Mouse (Mus musculus): ENCODE data around the gene Chrm4.

DNA sequence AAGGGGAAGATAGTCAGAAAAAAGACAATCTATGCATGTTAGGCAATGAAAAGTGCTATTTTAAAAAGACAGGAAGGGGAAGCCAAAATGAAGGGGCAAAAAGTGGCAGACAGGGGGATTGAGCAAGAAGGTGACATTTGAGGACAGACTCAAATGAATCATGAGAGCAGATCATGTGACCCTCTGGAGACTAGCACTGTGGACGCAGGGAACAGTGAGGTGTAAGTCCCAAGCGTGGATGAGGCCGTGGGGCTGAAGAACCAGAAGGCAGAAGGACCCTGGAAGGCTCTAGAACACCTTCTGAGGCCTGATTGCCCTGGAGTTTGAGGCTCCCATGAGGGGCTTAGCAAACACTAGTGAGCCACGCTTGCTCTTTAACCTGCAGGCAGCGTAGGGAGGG, 39.3 kb downstream of the Chrm4 start:
- no peak for TF ChIP-seq CTCF (IDR thresholded peaks at IDR 0.05; ENCODE audit: low read depth, low read length)
- no peak for TF ChIP-seq POLR2A (IDR thresholded peaks at IDR 0.05; ENCODE audit: extremely low read depth, insufficient read depth, low read length)
